Mouse (Mus musculus) gastrocnemius, postnatal 25 days (tissue): ENCODE measurements around the gene Tnfaip3. TPM values are rescaled to one million over a fixed set of nuclear protein-coding genes. Genes with fewer than 3 reads are reported as not detected.

Experiments used
- DNase-seq: peaks from one replicate; pipeline ENCODE4 v3.0.0; 2022
- total RNA-seq, 2 experiments: library from RNA; stranded (reverse); gene quantifications; 1 replicate in 1 of 2; 2 replicates in 1 of 2; pipeline ENCODE4 v1.2.3; 2021

Gene Tnfaip3
- total RNA-seq, 2 experiments from 2014 or later, result 2.2 to 2.7 TPM

DNA sequence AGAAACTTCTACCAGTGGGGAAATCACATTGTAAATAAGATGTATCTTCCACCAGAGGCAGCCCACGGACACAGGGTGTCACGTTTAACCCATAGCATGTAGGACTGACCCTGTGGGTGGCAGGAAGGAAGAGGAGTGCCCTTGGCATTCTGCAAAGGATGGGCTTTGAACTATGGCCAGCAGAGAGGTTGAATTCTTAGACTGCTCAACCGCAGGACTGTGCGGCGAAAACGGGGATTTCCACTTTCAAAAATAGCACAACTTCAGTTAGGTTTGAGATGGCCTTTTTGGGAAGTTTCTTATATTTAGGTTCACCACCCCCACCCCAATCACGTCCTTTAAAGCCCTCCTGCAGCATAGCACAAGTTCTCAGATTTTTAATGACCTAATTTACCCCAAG, 50.6 kb downstream of the Tnfaip3 start:
- DNase-seq, result no peak

DNA sequence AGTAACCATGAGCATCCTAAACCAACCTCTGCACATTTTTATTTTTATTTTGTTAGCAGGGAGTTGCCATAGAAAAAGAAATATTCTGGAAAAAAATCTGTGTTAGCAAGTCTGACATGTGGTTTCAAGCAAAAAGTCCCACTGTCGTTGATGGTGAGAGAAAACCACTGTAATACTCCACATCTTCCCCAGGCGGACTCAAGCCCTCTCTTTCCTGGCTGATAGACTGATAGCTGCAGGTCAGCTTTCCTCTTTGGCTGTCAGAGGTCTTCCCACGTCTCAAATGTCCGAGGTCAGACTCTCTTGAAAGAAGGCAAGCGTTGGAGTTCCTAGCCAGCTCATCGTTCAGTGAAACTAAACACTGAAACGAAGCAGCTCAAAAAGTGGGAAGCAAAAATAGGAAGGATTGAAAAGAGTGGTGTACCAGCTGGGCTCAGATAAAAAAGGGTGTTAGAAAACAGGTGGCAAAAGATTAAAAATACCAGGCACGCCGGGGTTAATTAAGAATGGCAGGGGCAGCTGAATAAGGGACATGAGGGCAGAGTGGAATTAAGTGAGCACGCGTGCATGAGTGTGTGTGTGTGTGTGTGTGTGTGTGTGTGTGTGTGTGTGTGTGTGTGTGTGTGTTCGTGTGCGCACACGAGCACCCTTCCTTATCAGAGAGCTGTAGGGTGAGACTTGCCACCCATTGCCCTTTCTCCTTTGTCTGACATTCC, 55.5 kb downstream of the Tnfaip3 start:
- no peak for DNase-seq

DNA sequence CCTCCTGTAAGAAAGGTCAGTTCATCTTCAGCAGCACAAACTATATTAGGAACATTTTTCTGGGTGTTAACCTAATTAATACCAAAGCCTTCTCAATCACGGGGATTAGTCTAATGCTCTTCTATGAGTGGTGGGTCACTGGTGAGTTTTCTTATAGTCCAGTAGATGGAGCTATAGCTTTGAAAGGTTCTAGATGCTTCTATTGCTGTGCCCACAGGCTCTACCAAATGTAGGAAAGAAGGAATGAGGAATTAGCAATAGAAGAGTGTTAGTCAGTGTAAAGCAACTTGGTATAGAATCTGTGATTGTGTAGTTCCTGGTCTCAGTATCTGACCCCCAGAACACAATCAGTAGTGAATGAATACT, 61.8 kb downstream of the Tnfaip3 start:
- DNase-seq, result no peak

DNA sequence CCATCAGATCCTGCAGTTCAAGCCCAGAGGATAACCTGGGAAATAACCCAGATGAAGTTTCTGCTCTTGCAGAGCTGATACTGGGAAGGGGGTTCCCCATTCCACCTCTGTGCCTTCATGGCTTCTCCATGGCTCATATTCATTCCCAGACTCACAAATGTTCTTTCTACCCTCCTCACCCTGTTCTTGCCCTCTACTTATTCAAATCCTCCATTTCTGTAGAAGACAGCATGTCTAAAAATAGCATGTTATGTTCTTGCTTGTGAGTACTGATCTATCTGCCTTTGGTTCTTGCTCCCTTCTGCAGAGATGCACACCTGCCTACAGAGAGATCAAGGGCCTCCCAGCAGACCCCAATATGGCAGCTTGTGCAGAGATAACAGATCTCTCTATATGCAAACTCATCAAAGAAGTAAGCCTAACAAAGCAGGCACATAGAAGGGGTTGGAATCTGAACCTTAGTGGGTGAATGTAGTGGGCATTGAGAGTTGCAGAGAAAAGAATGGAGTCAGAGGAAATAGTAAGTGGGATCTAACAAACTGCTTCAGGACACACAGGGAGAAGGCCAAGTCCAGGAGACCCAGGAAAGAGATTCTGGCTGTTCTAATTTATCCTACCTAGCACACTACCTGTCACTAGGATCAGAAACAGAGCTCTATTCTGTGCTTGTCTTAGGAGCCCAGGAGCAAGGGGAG, 62.3 kb downstream of the Tnfaip3 start:
- DNase-seq, result no peak

Other genes starting within 250 kb of the Tnfaip3 start
- gene Gm4922, start 228.9 kb downstream of the Tnfaip3 start, total RNA-seq, result not detected
- gene Perp, start 170.6 kb downstream of the Tnfaip3 start, total RNA-seq, result 1 to 10 TPM; 1.5 to 2.2 TPM